Mouse (Mus musculus) CH12.LX (cell line): ENCODE results near the gene Kalrn. TPM values are rescaled to one million over a fixed set of nuclear protein-coding genes. Genes with fewer than 3 reads are reported as not detected.

Experiments
- DNase-seq: peaks from one replicate; pipeline ENCODE4 v3.0.0-alpha.2; 2013; ENCODE audit errors: extremely low read depth
- H3K27ac ChIP-seq: 2 replicates; pipeline ENCODE4 v1.5.1; 2012; ENCODE audit warnings: low read depth, mild to moderate bottlenecking, control low read depth, moderate library complexity; ENCODE audit not compliant: insufficient read depth
- H3K27me3 ChIP-seq: replicated peaks from 2 replicates; pipeline ENCODE3; 2012; ENCODE audit warnings: inconsistent platforms
- H3K36me3 ChIP-seq, 2 experiments: replicated peaks in 1 of 2; 2 replicates each; pipeline versions ENCODE3 to v1.6.1; 2012; ENCODE audit warnings: inconsistent platforms in 1 of 2, low read length in 1 of 2, mild to moderate bottlenecking in 1 of 2, mixed read lengths in 1 of 2, moderate library complexity in 1 of 2; ENCODE audit not compliant: control insufficient read depth in 1 of 2, insufficient read depth in 1 of 2
- H3K4me1 ChIP-seq, 2 experiments: 2 replicates each; pipeline ENCODE4 v1.6.1; 2012; ENCODE audit warnings: inconsistent platforms in 1 of 2, moderate library complexity in 1 of 2; ENCODE audit not compliant: insufficient read depth in 2 of 2, control insufficient read depth in 1 of 2
- H3K4me2 ChIP-seq: 2 replicates; pipeline ENCODE4 v1.6.1; 2012; ENCODE audit warnings: low read depth, mild to moderate bottlenecking, control low read depth; ENCODE audit not compliant: poor library complexity, insufficient read depth, severe bottlenecking
- H3K4me3 ChIP-seq, 3 experiments: fragments of 150-350 bp in 1 of 3; sonication (generic) in 1 of 3; replicated peaks in 1 of 3; 2 replicates each; pipeline versions ENCODE3 to v1.5.1; 2011 to 2012; ENCODE audit warnings: low read depth in 2 of 3, low read length in 2 of 3, mild to moderate bottlenecking in 2 of 3, moderate library complexity in 2 of 3, control low read depth in 1 of 3, improper control_type of control experiment in 1 of 3, inconsistent platforms in 1 of 3, mixed read lengths in 1 of 3; ENCODE audit not compliant: poor library complexity in 1 of 3
- H3K79me2 ChIP-seq: replicated peaks from 2 replicates; pipeline ENCODE4 v1.6.1; 2012; ENCODE audit warnings: mild to moderate bottlenecking, moderate library complexity; ENCODE audit not compliant: control insufficient read depth, poor library complexity, insufficient read depth, severe bottlenecking; ENCODE audit errors: extremely low read depth
- H3K9ac ChIP-seq: 2 replicates; pipeline ENCODE4 v1.6.1; 2012; ENCODE audit warnings: low read depth, mild to moderate bottlenecking, control low read depth, moderate library complexity; ENCODE audit not compliant: insufficient read depth
- H3K9me3 ChIP-seq: replicated peaks from 2 replicates; pipeline ENCODE3; 2012; ENCODE audit warnings: low read length, inconsistent platforms, mixed read lengths
- BHLHE40 ChIP-seq: IDR thresholded peaks from 2 replicates; pipeline ENCODE4 v1.6.1; 2011; ENCODE audit warnings: mild to moderate bottlenecking, low read depth, low read length, improper control_type of control experiment
- CHD1 ChIP-seq: IDR thresholded peaks from 2 replicates; pipeline ENCODE4 v1.6.1; 2012; ENCODE audit warnings: low read depth, low read length, improper control_type of control experiment, inconsistent platforms
- CHD2 ChIP-seq: IDR thresholded peaks from 2 replicates; pipeline ENCODE4 v1.6.1; 2011; ENCODE audit warnings: low read length, improper control_type of control experiment
- EP300 ChIP-seq: IDR thresholded peaks from 2 replicates; pipeline ENCODE4 v1.6.1; 2011; ENCODE audit warnings: low read length, improper control_type of control experiment
- ETS1 ChIP-seq: conservative IDR thresholded peaks from 2 replicates; pipeline ENCODE4 v1.6.1; 2012; ENCODE audit warnings: low read depth, mild to moderate bottlenecking, inconsistent platforms, low read length, improper control_type of control experiment, moderate library complexity
- HCFC1 ChIP-seq: IDR thresholded peaks from 2 replicates; pipeline ENCODE4 v1.6.1; 2012; ENCODE audit warnings: low read depth, mild to moderate bottlenecking, inconsistent platforms, low read length, improper control_type of control experiment
- IRF4 ChIP-seq: IDR thresholded peaks from 2 replicates; pipeline ENCODE4 v1.6.1; 2014; ENCODE audit warnings: low read depth, mild to moderate bottlenecking, inconsistent platforms, low read length, improper control_type of control experiment
- JUND ChIP-seq: conservative IDR thresholded peaks from 2 replicates; pipeline ENCODE4 v1.6.1; 2011; ENCODE audit warnings: low read depth, low read length, improper control_type of control experiment
- MYC ChIP-seq: IDR thresholded peaks from 2 replicates; pipeline ENCODE4 v1.6.1; 2011; ENCODE audit warnings: low read depth, mild to moderate bottlenecking, improper control_type of control experiment, low read length
- NRF1 ChIP-seq: IDR thresholded peaks from 2 replicates; pipeline ENCODE4 v1.6.1; 2014; ENCODE audit warnings: low read depth, mild to moderate bottlenecking, inconsistent platforms, low read length, improper control_type of control experiment, moderate library complexity
- POLR2A ChIP-seq: IDR thresholded peaks from 2 replicates; pipeline ENCODE4 v1.6.1; 2011; ENCODE audit warnings: low read depth, mild to moderate bottlenecking, improper control_type of control experiment, low read length
- POLR2AphosphoS2 ChIP-seq: IDR thresholded peaks from 2 replicates; pipeline ENCODE4 v1.6.1; 2011; ENCODE audit warnings: low read depth, low read length, improper control_type of control experiment
- RAD21 ChIP-seq: IDR thresholded peaks from 2 replicates; pipeline ENCODE4 v1.6.1; 2011; ENCODE audit warnings: low read depth, mild to moderate bottlenecking, low read length, improper control_type of control experiment, moderate library complexity
- SIN3A ChIP-seq: IDR thresholded peaks from 2 replicates; pipeline ENCODE4 v1.6.1; 2012; ENCODE audit warnings: low read length, improper control_type of control experiment, inconsistent platforms
- SMC3 ChIP-seq: IDR thresholded peaks from 2 replicates; pipeline ENCODE4 v1.6.1; 2011; ENCODE audit warnings: low read depth, low read length, improper control_type of control experiment
- TBP ChIP-seq: conservative IDR thresholded peaks from 2 replicates; pipeline ENCODE4 v1.6.1; 2011; ENCODE audit warnings: low read depth, low read length, improper control_type of control experiment
- USF1 ChIP-seq: IDR thresholded peaks from 2 replicates; pipeline ENCODE4 v1.6.1; 2014; ENCODE audit warnings: low read depth, mild to moderate bottlenecking, inconsistent platforms, low read length, improper control_type of control experiment
- ZMIZ1 ChIP-seq: IDR thresholded peaks from 2 replicates; pipeline ENCODE4 v1.6.1; 2012; ENCODE audit warnings: low read depth, mild to moderate bottlenecking, inconsistent platforms, low read length, improper control_type of control experiment
- ZNF384 ChIP-seq: IDR thresholded peaks from 2 replicates; pipeline ENCODE4 v1.6.1; 2012; ENCODE audit warnings: low read depth, low read length, improper control_type of control experiment, inconsistent platforms
- dilution Hi-C: fragments of 300-500 bp; cut with MboI; formaldehyde crosslinking; loops from 2 replicates; pipeline ENCODE4 v1.14.3; 2020; ENCODE audit warnings: low sequenced_read_pairs; ENCODE audit not compliant: extremely low pct_unique_long_range_greater_than_20kb, extremely low pct_ligation_motif_present
- in situ Hi-C: fragments of 300-500 bp; cut with MboI; formaldehyde crosslinking; loops from 3 replicates; pipeline ENCODE4 v1.14.3; 2019; ENCODE audit warnings: low sequenced_read_pairs, low pct_ligation_motif_present, low pct_unique_long_range_greater_than_20kb, mixed read lengths
- polyA plus RNA-seq: library from polyadenylated mRNA; unstranded; fragments of >175 nt; gene quantifications from 2 replicates; pipeline ENCODE4 v1.2.1, GENCODE M21; 2012; ENCODE audit warnings: low read depth; ENCODE audit not compliant: insufficient read length
- total RNA-seq, 2 experiments: library from RNA; depleted of rRNA; stranded (reverse); fragments of 300-350 nt in 1 of 2; fragments of >200 nt in 1 of 2; gene quantifications; 2 replicates each; pipeline ENCODE4 v1.2.3; 2012 to 2014

The Kalrn gene
- total and polyA plus RNA-seq, 3 experiments, result 0.08 to 0.09 TPM; not detected in 1

- dilution Hi-C loops, result no loop called here
- Histone ChIP-seq H3K36me3 (no peaks in the 10 kb centered on the region), H3K4me2 (no peak overlapping the region), H3K27ac (no peak overlapping the region), H3K9me3 (no peaks in the 10 kb centered on the region), H3K4me3 (no peak overlapping the region), H3K27me3 (peaks cover 62% of the 10 kb centered on the region), H3K4me1 (no peaks in the 10 kb centered on the region), H3K79me2 (no peaks in the 10 kb centered on the region), H3K9ac (no peak overlapping the region)
- no peak for TF ChIP-seq EP300
- TF ChIP-seq USF1, result no peak
- no peak for TF ChIP-seq IRF4
- no peak for TF ChIP-seq HCFC1
- TF ChIP-seq CHD1, result no peak
- no peak for TF ChIP-seq SIN3A
- no peak for TF ChIP-seq POLR2AphosphoS2
- no peak for TF ChIP-seq MYC
- TF ChIP-seq ZNF384, result no peak
- no peak for TF ChIP-seq CHD2
- no peak for TF ChIP-seq RAD21
- TF ChIP-seq TBP, result no peak
- no peak for TF ChIP-seq ZMIZ1
- no peak for TF ChIP-seq NRF1
- DNase-seq, result no peak
- in situ Hi-C loops, result no loop called here
Observed at GRCm38 (mm10) chr16:34440019-34440615, 133.2 kb downstream of the Kalrn start.

- in situ Hi-C loops (no loop called here), dilution Hi-C loops (no loop called here)
- H3K79me2 ChIP-seq, result no peaks in the 10 kb centered on the region
- H3K27ac ChIP-seq, result no peak overlapping the region
- H3K36me3 ChIP-seq, result no peaks in the 10 kb centered on the region
- no peaks in the 10 kb centered on the region for H3K4me1 ChIP-seq
- no peaks in the 10 kb centered on the region for H3K9me3 ChIP-seq
- peaks cover 79% of the 10 kb centered on the region for H3K27me3 ChIP-seq
- no peak overlapping the region for H3K9ac ChIP-seq
- H3K4me3 ChIP-seq, result no peak overlapping the region
- no peak for DNase-seq
- TF ChIP-seq ETS1 (no peak), ZMIZ1 (no peak), POLR2A (no peak), JUND (no peak), SMC3 (no peak), IRF4 (no peak), BHLHE40 (no peak), ZNF384 (no peak)
- H3K4me2 ChIP-seq, result no peak overlapping the region
Observed at GRCm38 (mm10) chr16:34430131-34430530, 143.2 kb downstream of the Kalrn start.
